ENCODE assay signal across 23 mouse cellular contexts in genomic region chr7:101072123-101072740, GRCm38 (mm10). TPM values are rescaled to one million over a fixed set of nuclear protein-coding genes. Genes with fewer than 3 reads are reported as not detected.
"Had no signal": no experiment of that assay in that cellular context is flagged by ENCODE, and none has a peak within 500 bp of the region (broad histone marks: within the 10 kb centered on the region; RNA-seq: fewer than 3 reads in every experiment).

No protein-coding gene starts in this region.

- H3K27ac ChIP-seq: kidney, embryonic 15.5 days; left cerebral cortex, adult 2 months; limb, embryonic 10.5 days; limb, embryonic 13.5 days; lung, embryonic 15.5 days; neural tube, embryonic 12.5 days; neural tube, embryonic 15.5 days had no signal

- H3K9me3 ChIP-seq: kidney, embryonic 15.5 days; limb, embryonic 10.5 days; limb, embryonic 13.5 days; lung, embryonic 15.5 days; neural tube, embryonic 12.5 days; neural tube, embryonic 15.5 days had no signal

- ATAC-seq: hindbrain, embryonic 16.5 days; inflammation-experienced regulatory T-cells, adult 6 months had no signal

- H3K9ac ChIP-seq: kidney, embryonic 15.5 days; limb, embryonic 13.5 days; lung, embryonic 15.5 days; neural tube, embryonic 12.5 days; neural tube, embryonic 15.5 days had no signal

- H3K4me1 ChIP-seq: neural tube, embryonic 12.5 days; neural tube, embryonic 15.5 days had no signal

- H3K27me3 ChIP-seq: kidney, embryonic 15.5 days; limb, embryonic 13.5 days; lung, embryonic 15.5 days; neural tube, embryonic 12.5 days; neural tube, embryonic 15.5 days had no signal

- H3K4me3 ChIP-seq: kidney, embryonic 15.5 days; left cerebral cortex, adult 2 months; limb, embryonic 10.5 days; limb, embryonic 13.5 days; lung, embryonic 15.5 days; neural tube, embryonic 12.5 days; neural tube, embryonic 15.5 days had no signal

- DNase-seq: kidney, adult 11 months; kidney, adult 8-10 months; kidney, postnatal 10 days; kidney, postnatal 36 days; layer of hippocampus, postnatal 36 days; lung, adult 18-20 months; lung, postnatal 10 days; lung, postnatal 36 days; midbrain, embryonic 14.5 days; right cerebral cortex, adult 18-20 months; right cerebral cortex, postnatal 14 days; right cerebral cortex, postnatal 4 days; thymus, postnatal 36 days had no signal

- H3K4me2 ChIP-seq: kidney, embryonic 15.5 days; limb, embryonic 13.5 days; lung, embryonic 15.5 days; midbrain, embryonic 11.5 days; neural tube, embryonic 12.5 days; neural tube, embryonic 15.5 days had no signal

- H3K36me3 ChIP-seq: kidney, embryonic 15.5 days; limb, embryonic 10.5 days; limb, embryonic 13.5 days; lung, embryonic 15.5 days; neural tube, embryonic 12.5 days; neural tube, embryonic 15.5 days had no signal

RNA-seq across cellular contexts. Expression of gene P2ry2, which starts 59.6 kb away (rescaled TPM):
- polyA plus RNA-seq: inflammation-experienced regulatory T-cells, adult 6 months; midbrain, embryonic 11.5 days had no signal
